Mouse (Mus musculus): Measurements from ENCODE around the gene Plpp1.

Gene Plpp1

GRCm38 (mm10) chr13:112773991-112774675 lies 26.5 kb upstream of the Plpp1 start:
- DNase-seq (ENCODE audit: low spot score): no peak

GRCm38 (mm10) chr13:112775856-112776255 lies 24.7 kb upstream of the Plpp1 start:
- no peak for DNase-seq (ENCODE audit: low spot score)

GRCm38 (mm10) chr13:112778407-112778806 lies 22.2 kb upstream of the Plpp1 start:
- DNase-seq (ENCODE audit: low spot score): no peak

GRCm38 (mm10) chr13:112785305-112785704 lies 15.3 kb upstream of the Plpp1 start:
- no peak for DNase-seq (ENCODE audit: low spot score)

GRCm38 (mm10) chr13:112786142-112786541 lies 14.4 kb upstream of the Plpp1 start:
- DNase-seq (ENCODE audit: low spot score): no peak

- DNase-seq (ENCODE audit: low spot score): no peak
Observed at GRCm38 (mm10) chr13:112786942-112787533, 13.6 kb upstream of the Plpp1 start.

- no peak for DNase-seq (ENCODE audit: low spot score)
Observed at GRCm38 (mm10) chr13:112790774-112791173, 9.8 kb upstream of the Plpp1 start.

GRCm38 (mm10) chr13:112791906-112792305 lies 8.7 kb upstream of the Plpp1 start:
- DNase-seq (ENCODE audit: low spot score): no peak

GRCm38 (mm10) chr13:112798243-112798952 lies 2.2 kb upstream of the Plpp1 start:
- DNase-seq (ENCODE audit: low spot score): no peak

- no peak for DNase-seq (ENCODE audit: low spot score)
Observed at GRCm38 (mm10) chr13:112798953-112799305, 1.7 kb upstream of the Plpp1 start.

- no peak for DNase-seq (ENCODE audit: low spot score)
Observed at GRCm38 (mm10) chr13:112799721-112800241, 811 bp upstream of the Plpp1 start.

- DNase-seq (ENCODE audit: low spot score): no peak
Observed at GRCm38 (mm10) chr13:112801381-112802004, 901 bp downstream of the Plpp1 start.

- no peak for DNase-seq (ENCODE audit: low spot score)
Observed at GRCm38 (mm10) chr13:112803106-112803505, 2.5 kb downstream of the Plpp1 start.

- DNase-seq (ENCODE audit: low spot score): no peak
Observed at GRCm38 (mm10) chr13:112803661-112804060, 3.1 kb downstream of the Plpp1 start.

- no peak for DNase-seq (ENCODE audit: low spot score)
Observed at GRCm38 (mm10) chr13:112805529-112805928, 4.9 kb downstream of the Plpp1 start.

GRCm38 (mm10) chr13:112807936-112808667 lies 7.5 kb downstream of the Plpp1 start:
- DNase-seq (ENCODE audit: low spot score): no peak

- DNase-seq (ENCODE audit: low spot score): no peak
Observed at GRCm38 (mm10) chr13:112809504-112810247, 9.1 kb downstream of the Plpp1 start.

- DNase-seq (ENCODE audit: low spot score): no peak
Observed at GRCm38 (mm10) chr13:112810248-112810645, 9.7 kb downstream of the Plpp1 start.

GRCm38 (mm10) chr13:112810751-112811150 lies 10.2 kb downstream of the Plpp1 start:
- no peak for DNase-seq (ENCODE audit: low spot score)

- no peak for DNase-seq (ENCODE audit: low spot score)
Observed at GRCm38 (mm10) chr13:112811708-112812403, 11.3 kb downstream of the Plpp1 start.

GRCm38 (mm10) chr13:112815996-112816395 lies 15.4 kb downstream of the Plpp1 start:
- no peak for DNase-seq (ENCODE audit: low spot score)
